Mouse (Mus musculus) thymus, postnatal 0 days (tissue): ENCODE data around the gene Foxs1. TPM values are rescaled to one million over a fixed set of nuclear protein-coding genes. Genes with fewer than 3 reads are reported as not detected.

ENCODE experiments used
- DNase-seq: peaks from one replicate; pipeline ENCODE4 v3.0.0-alpha.2; 2015; ENCODE audit warnings: low spot score
- polyA plus RNA-seq: library from polyadenylated mRNA; unstranded; fragments of >200 nt; fragmentation: Nextera tagmentation; extraction: Ambion mirVana; gene quantifications from 2 replicates; pipeline ENCODE4 v1.2.1, GENCODE M21; 2015

Foxs1 gene
- polyA plus RNA-seq: 3.6 and 4.3 TPM in 2 replicates

- DNase-seq: no peak
These were observed at the start of gene Foxs1 for GRCm38 (mm10) chr2:152933048-152933447. Gene Foxs1 (minus strand): TSS chr2:152933208.

GRCm38 (mm10) chr2:152976991-152977390 lies 44.0 kb upstream of the Foxs1 start:
- DNase-seq: no peak

- no peak for DNase-seq
These were observed 32.5 kb upstream of the Foxs1 start for GRCm38 (mm10) chr2:152965555-152965954.

- peak; percentile 57 for DNase-seq
These were observed 29.2 kb upstream of the Foxs1 start, which contains the start of gene Ttll9 for GRCm38 (mm10) chr2:152962091-152962793. Gene Ttll9 (plus strand): TSS chr2:152962485.

- DNase-seq: no peak
These were observed 25.1 kb upstream of the Foxs1 start for GRCm38 (mm10) chr2:152958116-152958515.

- no peak for DNase-seq
These were observed 19.1 kb upstream of the Foxs1 start for GRCm38 (mm10) chr2:152951850-152952720.

- peak; percentile 53 for DNase-seq
These were observed 18.2 kb upstream of the Foxs1 start, which contains the start of gene Dusp15 for GRCm38 (mm10) chr2:152951065-152951849. Gene Dusp15 (minus strand): TSS chr2:152951698.

- no peak for DNase-seq
These were observed 17.5 kb upstream of the Foxs1 start for GRCm38 (mm10) chr2:152950358-152951064.

GRCm38 (mm10) chr2:152948438-152949020 lies 15.5 kb upstream of the Foxs1 start:
- DNase-seq: no peak

- no peak for DNase-seq
These were observed 14.1 kb upstream of the Foxs1 start for GRCm38 (mm10) chr2:152947098-152947497.

GRCm38 (mm10) chr2:152944013-152944412 lies 11.0 kb upstream of the Foxs1 start:
- DNase-seq: no peak

- DNase-seq: no peak
These were observed 10.6 kb upstream of the Foxs1 start for GRCm38 (mm10) chr2:152943568-152943967.

GRCm38 (mm10) chr2:152942898-152943515 lies 10.0 kb upstream of the Foxs1 start:
- no peak for DNase-seq

- peak; percentile 40 for DNase-seq
These were observed 8.8 kb upstream of the Foxs1 start for GRCm38 (mm10) chr2:152941776-152942175.

- no peak for DNase-seq
These were observed 8.1 kb upstream of the Foxs1 start for GRCm38 (mm10) chr2:152941106-152941505.

- peak; percentile 43 for DNase-seq
These were observed 6.8 kb upstream of the Foxs1 start for GRCm38 (mm10) chr2:152939846-152940245.

GRCm38 (mm10) chr2:152933614-152934013 lies 606 bp upstream of the Foxs1 start:
- DNase-seq: peak; percentile 33

- DNase-seq: no peak
These were observed 1.4 kb downstream of the Foxs1 start for GRCm38 (mm10) chr2:152931456-152932160.

- no peak for DNase-seq
These were observed 2.7 kb downstream of the Foxs1 start for GRCm38 (mm10) chr2:152930276-152930675.
